Mouse (Mus musculus): Measurements from ENCODE around the gene Iffo2. TPM values are rescaled to one million over a fixed set of nuclear protein-coding genes. Genes with fewer than 3 reads are reported as not detected.
A peak's percentile ranks its signal among the peaks of the same experiment; 100 is the strongest.

Gene Iffo2
- total RNA-seq, 2 experiments from 2014 or later, result 13.0 to 13.5 TPM

DNA sequence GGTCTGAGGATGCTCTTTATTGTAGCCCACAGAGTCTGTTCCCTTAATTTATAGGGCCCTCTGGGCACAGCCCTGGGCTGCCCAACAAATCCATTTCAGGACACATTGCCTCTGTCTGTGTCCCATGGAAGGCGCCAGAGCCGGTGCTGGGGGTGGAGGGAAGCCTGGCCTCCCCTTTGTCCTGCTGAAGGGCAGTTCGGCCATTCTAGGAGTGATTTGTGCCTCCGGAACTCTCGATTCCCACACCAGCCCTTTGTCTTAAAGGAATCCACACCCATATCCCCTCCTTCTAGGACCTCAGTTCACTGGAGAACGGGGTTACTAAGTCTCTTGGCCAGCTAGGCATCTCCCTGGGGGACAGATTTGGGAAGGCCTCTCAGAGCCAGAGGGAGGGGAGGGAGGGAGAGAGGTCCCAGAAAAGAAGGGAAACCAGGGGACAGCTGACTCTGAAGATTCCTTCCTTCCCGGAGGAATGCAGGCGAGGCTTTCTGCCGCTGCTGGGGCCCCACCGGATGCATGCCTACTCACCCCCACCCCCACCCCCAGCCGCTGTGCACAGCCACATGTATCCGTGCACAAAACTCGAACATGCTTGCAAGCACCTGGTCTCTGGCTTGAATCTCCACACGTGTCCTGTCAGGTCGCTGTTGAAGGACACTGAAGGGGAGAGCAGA lies 50.5 kb downstream of the Iffo2 start:
- peak; percentile 2 to 38 for DNase-seq (ENCODE audit: low spot score in 2 of 2)

DNA sequence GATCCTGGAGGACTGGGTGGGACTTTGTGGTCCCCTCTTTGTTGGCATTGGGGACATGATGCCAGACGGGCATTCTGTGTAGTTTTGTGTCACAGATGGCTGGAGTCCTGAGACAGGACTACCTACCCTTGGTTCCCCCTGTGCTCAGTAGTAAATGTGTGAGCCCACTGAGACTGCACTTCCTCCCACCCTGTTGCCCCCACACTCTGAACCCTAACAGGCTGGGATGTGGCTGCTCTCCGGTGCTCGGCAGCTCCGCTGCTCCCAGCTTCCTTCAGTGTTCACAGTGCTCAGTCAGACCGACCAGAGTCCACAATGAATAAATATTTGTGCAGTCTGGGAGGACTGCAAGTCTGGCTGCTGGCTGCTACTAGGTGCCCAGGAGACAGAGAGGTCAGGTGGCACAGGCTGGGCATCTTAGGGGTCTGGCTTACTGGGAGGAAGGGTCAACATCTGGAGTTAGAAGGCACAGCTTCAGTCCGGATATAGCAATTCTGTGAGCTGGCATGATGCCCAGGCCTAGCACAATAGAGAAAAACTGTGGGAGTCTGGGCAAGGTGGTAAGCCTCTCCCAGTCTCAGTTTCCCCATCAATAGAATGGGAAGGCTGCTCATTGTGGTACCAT lies 51.2 kb downstream of the Iffo2 start:
- DNase-seq (ENCODE audit: low spot score in 2 of 2), result peak; percentile 19 to 53

DNA sequence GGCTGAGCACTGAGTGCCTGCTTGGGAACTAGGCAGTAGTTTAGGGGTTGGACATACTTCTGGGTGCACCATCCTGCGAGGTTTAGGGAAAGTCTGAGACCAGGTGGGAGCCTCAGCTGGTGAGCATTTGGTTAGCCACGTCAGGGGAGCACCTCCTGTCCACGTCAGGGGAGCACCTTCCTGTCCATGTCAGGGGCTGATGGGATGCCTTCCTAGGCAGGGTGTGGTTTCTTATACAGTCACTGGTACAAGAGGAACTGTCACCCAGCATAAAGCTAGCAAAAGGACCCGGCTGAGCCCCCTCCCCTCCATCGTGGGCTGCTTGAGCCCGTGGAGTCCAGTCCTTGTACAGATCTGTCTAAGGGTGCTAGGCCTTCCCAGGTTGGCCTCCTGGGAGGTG lies 52.0 kb downstream of the Iffo2 start:
- DNase-seq (ENCODE audit: low spot score in 2 of 2), result peak; percentile 2 to 20

DNA sequence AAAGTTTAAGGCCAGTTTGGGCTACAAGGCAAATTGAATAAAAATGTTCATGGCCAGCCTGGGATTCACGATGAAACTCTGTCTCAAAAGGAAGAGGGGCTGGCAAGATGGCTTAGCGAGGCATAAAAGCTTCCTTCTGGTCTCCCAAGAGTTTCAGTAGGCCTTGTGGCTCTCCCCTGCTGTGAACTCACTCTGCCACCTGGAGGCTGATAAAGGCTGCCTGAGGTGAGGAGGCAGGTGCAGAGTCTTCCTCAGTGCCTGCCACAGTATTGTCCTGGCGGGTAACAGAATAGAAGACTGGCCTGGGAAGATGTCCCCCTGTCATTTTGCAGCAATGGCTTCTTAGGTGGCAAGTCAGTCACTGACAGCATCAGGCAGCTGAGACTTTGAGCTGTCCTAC lies 52.6 kb downstream of the Iffo2 start:
- no peak for DNase-seq (ENCODE audit: low spot score in 2 of 2)

DNA sequence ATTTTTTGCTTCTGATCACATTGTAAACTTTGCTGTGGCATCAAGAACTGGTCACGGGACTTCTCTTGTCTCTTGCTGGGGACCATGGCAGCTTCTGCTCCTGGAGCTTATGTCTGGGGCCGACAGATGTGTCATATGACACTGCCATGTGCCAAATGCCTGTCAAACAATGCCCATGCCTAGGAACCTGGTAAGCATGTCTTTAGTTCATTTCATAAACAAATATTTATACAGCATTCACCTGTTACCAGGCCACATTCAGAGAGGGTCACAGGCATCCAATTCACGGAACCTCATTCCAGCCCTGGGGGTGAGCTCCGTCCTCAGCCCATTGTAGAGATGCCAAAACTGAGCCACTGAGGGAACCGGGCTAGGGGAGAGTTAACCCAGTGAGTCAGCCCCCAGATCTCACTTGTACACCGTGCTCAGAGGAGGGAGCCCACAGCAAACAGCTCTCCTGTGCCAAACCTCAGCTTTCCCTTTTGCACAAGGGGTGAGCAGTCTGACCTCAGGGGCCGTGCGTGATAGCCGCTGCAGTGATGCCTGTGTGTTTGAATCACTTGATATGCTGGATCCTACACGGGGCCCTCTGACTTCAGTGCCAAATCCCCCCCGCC lies 53.4 kb downstream of the Iffo2 start:
- DNase-seq (ENCODE audit: low spot score in 2 of 2), result peak in 1 of 2 experiments; percentile 19

DNA sequence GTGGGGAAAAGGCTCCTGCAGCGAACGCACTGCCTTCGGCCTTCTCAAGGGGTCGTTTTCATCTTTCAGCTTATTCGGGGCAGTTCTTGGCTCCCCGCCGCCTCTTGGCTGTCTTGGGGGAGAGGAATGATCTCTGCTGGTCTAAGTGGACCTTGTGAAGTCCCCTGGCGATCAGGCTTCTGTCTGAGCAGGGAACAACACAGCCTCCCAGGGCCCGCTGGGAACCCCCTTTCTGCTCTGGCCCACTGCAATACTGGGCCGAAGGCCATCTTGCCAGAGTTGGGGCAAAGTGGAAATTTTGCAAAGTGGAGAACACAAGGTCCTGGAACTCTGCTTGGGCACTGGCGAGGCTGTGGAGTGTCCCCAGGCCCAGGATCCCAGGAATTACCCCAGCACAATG lies 54.4 kb downstream of the Iffo2 start:
- peak in 1 of 2 experiments; percentile 38 for DNase-seq (ENCODE audit: low spot score in 2 of 2)

DNA sequence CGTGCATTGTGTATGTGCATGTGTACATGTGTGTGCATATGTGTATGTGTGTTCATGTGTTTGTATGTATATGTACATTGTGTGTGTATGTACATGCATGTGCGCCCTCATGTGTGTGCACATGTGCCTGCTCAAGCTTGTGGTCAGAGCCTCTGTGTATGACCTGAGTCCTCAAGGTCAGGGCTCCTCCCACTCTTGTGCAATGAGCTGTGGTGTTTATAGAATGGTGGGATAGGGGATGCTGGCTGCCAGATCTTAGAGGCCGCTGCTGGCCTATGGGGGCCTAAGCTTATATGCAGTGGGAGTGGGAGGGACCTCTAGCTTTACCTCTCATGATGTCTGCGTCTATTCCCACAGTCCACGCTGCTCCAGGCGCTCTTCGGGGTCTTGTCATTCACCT lies 55.4 kb downstream of the Iffo2 start:
- peak in 1 of 2 experiments; percentile 33 for DNase-seq (ENCODE audit: low spot score in 2 of 2)

DNA sequence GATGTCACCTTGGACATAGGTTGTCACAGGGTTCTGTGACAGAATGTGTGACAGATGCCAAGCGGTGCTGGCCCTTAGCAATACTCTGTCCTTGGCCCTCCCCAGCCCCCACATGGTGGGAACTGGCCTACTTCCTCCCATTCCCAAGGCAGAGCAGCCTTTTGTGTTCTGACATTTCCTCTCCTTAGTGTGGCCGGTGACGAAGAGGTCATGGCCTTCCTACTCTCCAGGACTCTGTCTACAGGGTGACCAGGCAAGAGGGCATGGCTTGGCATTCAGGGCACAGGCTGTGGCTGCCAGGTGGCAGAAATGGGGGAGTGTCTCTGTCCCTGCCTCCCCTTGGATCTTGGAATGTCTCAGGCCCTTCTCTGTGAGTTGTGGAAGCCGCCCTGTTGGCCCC lies 57.0 kb downstream of the Iffo2 start:
- peak in 1 of 2 experiments; percentile 45 for DNase-seq (ENCODE audit: low spot score in 2 of 2)

DNA sequence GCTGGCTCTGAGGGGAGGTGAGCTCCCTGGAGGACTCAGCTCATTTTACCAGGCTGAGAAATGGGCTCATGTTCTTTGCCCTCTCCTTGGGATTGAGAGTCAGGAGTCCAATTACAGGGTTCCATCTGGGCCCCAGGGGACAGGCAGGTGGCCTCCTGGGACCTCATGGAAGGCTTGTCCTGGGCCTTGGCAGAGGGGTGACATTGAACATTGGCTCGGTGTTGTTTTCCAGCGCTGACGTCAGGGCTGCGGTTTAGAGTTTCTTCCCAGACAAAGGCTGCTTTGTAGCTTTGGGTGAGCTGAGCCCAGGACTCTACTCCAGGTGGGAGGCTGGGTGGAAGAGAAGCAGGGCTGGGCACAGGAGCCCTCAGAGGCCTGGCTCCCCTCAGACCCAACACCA lies 57.4 kb downstream of the Iffo2 start:
- DNase-seq (ENCODE audit: low spot score in 2 of 2), result no peak

DNA sequence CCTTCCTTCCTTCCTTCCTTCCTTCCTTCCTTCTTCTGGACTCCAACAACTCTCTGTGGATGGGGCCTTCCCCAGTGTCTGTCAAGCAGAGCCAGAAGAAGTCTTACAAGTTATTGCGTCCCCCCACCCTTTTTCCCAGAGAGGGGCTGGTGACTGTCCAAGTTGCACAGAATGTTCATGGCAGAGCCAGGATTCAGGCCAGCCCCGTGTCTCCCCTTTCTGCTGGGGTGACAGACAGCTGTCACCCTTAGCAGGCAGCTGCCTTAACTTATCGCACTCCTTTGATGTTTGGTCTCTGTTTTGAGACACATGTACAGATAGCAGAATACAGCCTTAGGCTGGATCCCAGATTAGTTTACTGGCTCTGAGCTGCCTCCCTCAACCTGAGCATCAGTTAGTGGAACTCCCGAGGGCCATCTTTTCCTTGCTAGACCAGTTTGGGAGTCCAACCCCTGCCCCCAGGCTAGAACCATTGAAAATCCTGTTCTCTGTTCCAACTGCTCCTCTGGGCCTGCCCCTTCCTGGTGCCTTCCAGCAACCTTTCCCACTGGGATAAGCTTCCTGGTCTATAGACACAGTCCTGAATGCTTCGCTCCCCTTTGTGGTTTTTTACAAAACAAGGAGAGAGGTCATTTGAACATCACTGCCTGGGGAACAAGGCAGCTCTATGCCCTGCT lies 59.1 kb downstream of the Iffo2 start:
- DNase-seq (ENCODE audit: low spot score in 2 of 2), result no peak

DNA sequence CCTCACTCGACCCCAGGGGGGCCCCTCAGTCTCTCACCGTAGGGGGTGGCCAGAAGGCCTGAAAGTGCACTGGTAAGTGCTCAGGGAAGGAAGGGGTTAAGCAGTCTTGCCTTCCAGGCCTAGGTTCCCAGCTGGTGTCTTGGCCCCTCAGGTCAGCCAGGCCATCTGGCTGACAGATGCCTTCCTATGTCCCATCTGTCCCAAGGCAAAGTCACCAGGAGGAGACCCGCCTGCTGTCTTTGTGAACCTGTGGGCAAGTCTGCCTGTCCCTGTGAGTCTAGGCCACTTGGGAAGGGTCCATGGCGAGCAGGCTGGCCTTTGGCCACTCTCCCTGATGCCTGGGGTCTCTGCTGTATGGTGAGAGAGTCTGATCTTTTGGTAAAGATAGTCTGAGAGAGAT lies 60.1 kb downstream of the Iffo2 start:
- DNase-seq (ENCODE audit: low spot score in 2 of 2), result no peak

DNA sequence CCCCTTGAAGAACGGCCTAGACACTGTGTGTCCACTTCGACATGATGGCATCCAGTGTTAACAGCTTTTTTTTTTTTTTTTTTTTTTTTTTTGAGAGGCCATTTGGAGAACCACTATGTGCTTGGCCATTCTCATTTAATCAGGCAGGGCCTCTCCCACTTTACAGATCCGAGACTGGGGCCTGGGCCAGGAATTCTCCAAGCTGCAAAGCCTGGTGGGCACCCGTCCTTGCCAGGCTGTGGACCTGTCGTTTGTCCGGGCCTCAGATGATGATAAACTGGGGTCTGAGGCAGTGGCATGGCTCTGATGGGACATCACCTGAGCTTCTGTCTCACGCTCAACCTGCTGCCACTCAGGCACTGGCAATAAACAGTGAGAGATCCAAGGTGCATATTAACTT lies 62.5 kb downstream of the Iffo2 start:
- DNase-seq (ENCODE audit: low spot score in 2 of 2), result no peak

DNA sequence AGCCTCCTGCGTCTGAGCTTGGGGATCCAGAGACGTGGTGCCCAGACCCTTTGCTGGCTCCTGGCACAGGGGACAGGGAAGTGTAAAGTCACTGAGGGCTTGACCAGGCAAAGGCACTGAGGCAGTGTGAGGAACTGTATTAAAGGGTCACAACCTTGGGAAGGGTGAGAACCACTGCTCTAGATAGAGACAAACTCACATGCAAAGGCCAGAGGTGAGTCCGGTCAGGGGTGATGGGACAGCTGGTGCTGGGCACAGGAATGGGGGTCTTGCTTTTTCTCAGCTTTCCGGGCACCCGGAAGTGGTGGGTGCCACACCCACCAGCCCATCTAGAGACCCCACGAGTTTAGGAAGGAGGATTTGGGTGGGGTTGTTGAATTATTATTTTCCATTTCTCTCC lies 63.0 kb downstream of the Iffo2 start:
- no peak for DNase-seq (ENCODE audit: low spot score in 2 of 2)

DNA sequence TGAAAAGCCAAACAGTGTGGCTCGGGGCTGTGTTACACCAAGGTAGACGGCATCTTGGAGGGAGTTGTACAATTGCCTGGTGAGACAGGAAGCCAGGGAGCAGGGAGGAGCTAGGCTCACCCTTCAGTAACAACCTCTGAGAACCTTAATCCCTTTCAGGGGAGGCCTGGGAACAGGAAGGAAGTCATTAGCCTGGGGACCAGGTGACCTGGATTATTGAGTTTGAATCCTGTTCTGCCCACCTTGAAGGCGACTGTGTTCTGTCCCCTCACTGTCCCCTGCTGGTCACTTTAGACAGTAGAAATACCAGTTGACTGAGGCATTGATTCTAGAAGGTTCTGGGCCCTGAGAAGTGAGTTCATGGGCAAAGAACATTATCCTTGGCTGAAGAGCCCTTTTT lies 63.7 kb downstream of the Iffo2 start:
- no peak for DNase-seq (ENCODE audit: low spot score in 2 of 2)

DNA sequence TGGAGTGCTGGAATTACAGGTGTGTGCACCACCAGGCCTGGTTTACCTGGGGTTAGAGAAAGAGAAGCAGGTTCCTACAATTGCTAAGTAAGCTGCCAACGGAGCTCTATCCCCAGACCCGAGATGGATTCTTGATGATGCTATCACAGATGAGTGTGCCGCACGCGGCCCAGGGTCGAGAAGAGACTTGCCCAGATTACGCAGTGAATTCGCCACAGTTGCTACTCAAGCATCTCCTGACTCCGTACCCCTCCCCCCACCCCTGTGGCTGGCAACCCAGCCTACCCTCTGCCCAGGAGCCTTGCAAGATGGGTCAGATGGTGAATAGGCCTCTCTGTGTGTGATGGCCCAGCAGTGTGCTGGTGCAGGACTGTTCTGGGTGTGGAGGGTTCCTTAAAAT lies 66.4 kb downstream of the Iffo2 start:
- DNase-seq (ENCODE audit: low spot score in 2 of 2), result no peak

DNA sequence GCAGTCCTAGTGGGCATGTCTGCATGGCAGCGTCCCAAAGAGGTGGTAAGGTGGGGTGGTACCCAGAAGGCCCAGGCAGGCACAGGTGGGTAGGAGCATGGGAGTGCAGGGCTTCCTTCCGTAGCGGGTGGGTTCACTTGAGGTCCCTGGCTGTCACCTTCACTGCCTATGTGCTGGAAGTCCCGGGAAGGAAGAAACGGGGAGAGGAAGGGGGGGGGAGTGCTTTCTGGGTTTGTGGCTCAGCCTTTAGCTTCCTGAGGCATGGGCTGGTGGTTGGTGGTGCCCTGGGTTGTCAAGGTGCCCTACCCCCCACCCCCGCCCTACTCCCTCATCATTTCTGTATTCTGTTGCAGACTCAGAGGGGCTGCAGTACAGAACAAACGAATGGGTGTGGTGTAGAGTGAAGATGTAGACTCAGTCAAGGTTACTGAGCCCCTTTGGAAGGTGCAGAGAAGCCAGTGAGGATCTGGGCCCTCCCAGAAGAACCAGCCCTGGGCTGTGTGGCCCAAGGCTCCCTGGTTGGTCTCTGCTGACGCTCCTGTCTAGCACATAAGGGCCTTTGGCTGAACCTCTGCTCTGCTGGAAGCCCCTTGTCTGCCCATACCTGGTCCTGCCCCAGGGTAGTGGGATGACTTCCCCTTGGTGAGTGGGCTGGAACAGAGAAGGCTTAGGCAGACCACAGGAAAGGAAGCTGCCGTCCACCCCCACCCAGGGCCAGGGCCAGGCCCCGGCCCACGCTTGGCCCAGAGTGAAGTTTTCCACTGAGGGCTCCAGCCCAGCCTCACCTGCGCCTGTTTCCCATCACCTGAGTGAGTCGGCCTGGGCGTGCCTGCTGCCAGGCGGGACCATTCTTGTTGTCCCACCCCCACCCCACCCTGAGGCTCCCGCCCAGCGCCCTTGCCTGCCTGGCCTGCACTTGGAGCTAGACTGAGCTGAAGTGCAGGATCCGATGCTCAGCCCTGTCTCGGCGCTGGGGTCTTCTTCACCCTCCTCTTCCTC lies 67.2 kb downstream of the Iffo2 start:
- no peak for DNase-seq (ENCODE audit: low spot score in 2 of 2)

DNA sequence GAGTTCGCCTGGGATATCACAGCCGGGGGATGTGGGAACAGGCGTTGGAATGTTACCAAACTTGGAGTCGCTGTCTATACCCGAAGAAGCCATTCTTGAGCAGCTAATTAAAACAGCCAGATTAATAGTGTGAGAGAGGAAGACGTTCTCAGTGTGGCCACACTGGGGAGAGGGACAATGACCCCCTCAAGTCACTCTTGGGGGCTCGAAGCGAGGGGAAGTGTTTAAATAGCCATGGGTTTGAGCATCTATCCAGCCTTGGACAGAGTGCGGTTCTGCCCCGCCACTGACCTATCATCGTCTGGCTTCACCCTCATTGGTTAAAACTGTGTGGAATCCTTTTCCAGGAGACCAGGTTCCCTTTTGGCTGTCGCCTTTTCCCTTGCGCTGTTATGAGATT lies 68.0 kb downstream of the Iffo2 start:
- no peak for DNase-seq (ENCODE audit: low spot score in 2 of 2)

DNA sequence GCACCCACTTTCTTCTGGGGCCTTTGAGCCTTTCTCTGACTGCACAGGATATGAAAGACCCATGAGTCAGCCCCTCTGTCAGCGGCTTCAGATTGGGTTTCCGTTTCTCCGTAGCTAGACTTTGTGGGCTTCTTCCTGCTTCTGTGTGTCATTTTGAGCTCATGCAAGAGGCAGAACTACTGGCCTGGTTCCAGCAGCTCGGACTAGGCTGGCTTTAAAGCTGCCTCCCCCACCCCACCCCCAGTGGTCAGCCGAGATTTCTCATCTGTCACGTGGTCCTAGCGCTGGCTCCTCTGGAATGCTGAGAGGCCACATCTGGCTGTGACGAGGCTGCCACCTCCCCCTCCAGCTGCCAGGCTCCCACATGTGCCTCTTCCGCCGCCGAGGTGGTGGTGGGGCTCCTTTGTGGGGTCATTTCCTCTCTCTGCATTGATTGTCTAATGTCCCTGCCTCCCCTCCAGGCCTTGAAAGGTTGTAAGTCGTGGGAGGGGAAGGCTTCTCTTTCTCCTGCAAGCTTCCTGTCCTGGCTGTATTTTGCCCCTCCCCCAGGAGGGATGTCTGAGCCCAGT lies 68.7 kb downstream of the Iffo2 start:
- DNase-seq (ENCODE audit: low spot score in 2 of 2), result peak; percentile 83 to 85

DNA sequence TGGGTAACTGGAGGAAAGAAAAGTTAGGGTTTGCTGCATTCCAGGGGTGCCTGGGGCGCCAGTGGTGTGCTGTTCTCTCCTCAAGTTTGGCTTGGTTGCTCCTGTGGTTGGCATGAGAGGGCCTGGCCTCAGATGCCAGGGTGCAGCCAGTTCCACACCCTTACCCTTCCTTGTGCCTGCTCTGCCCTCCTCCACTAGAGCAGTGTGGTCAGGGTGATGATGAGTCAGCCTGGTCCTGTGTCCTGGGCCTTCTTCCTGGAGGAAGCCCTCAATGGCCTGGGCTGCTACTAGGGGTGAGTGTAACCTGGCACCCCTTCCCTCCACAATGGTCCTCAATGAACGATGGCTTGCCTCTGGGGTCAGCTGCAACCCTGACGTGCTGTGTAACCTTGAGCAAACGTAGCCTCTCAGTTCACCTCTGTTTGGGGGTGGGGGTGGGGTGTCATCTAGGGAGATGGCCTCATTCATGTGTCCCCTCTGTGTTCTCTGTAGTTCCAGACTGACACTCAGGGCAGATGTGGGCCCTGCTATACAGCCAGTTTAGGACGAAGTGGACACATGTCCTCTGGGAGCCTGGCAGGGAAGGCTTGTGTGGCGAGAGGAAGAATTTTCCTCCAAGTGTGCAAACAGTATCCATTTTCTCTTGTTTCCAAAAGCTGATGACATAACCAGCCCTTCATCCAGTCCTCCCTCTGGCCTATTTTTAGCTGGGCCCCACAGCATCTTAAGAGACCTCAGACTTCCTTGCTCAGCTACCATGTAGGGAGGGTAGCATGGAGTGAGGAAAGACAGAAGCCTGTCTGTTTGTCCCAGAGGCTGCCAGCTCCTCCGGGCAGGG lies 71.4 kb downstream of the Iffo2 start:
- DNase-seq (ENCODE audit: low spot score in 2 of 2), result no peak
